Mouse (Mus musculus): ENCODE data around the gene Fat4. TPM values are rescaled to one million over a fixed set of nuclear protein-coding genes. Genes with fewer than 3 reads are reported as not detected.

The Fat4 gene
- total RNA-seq, 2 experiments from 2014 or later: 29.4 to 34.5 TPM

DNA sequence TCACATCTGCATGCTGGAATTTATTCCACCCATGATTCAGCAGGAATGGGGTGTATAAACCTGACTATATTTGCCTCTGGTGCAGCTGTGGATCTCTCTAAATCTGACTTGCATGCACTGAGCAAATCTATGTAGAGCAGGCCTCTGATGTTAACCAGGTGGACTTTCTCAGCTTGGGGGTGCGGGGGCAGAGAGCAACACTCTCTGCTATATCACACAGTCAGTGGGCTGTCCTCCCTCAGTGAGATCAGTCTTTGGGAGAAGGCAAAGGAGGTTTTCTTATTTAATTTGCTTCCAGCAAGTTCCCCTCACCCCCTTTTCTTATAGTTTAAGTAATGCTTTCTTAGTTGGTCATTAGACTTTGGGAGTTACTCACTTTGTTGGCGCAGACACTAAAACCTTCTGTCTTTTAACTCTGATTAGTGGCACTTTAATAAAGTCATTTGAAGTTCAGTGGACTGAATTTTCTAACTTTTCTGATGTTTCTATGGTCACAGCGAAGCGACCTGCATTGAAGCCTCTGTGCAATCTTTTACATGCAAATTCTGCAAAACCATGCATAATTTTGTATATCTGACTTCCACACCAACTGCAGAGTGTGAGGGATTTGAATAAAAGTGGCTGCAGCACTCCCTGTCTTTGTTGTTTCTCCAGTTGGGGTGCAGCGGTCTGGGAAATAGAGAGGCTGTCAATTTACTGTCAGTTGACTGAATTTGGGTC is 26.2 kb downstream of the Fat4 start:
- no peak overlapping the region for H3K27ac ChIP-seq
- no peak overlapping the region for H3K4me3 ChIP-seq
- no peak for DNase-seq (ENCODE audit: low spot score in 2 of 2)
- no peak for TF ChIP-seq CTCF (conservative IDR thresholded peaks at IDR 0.05)

DNA sequence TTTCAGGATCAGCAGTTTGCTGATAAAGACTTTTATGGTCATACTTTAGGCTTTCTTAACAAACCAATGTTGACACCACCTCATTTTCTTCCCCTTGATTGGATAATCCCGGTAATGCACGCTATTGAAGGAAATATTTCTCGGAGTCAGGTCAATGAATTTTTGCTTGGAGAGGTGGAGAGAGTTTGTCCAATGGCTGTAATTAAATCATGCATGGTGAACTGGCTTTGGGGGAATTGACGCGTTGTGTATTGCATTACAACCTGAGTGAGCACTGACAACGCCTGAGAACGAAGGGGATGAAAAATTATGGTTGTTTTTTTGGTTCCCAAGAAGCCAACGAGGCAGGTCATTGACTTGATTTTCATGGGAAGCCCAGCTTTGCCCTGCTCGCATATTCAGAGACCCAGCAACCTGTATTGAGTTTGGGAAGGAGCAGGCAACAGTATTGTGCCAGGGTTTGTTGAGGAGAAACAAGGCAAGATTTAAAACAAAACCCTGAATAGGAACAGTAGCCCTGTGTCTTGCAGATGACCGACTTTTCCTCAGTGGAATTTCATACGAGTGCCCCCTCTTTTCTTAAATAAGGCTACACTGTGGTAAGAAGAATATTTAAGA is 26.9 kb downstream of the Fat4 start:
- Histone ChIP-seq H3K27ac (no peak overlapping the region), H3K4me3 (no peak overlapping the region)
- TF ChIP-seq CTCF (conservative IDR thresholded peaks at IDR 0.05): no peak
- DNase-seq (ENCODE audit: low spot score in 2 of 2): no peak

DNA sequence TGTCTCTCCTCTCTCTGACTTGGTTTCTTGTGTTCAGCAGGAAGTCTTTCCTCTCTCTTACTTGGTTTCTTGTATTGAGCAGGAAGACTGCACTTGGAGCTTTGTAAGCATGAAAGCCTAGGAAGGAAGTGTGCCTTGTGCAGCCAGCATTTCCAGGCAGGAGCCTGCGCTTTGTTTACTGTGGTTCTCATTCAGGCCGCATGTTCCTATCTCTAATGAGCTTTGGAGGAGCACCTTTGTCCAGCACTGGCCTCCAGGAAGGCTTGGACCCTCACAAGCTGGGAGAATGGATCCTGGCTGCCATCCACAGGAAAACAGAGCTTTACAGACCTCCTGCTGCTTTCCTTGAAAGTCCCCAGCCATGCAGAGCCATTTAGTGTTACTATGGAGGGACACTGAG is 32.2 kb downstream of the Fat4 start:
- no peak for DNase-seq (ENCODE audit: low spot score in 2 of 2)

DNA sequence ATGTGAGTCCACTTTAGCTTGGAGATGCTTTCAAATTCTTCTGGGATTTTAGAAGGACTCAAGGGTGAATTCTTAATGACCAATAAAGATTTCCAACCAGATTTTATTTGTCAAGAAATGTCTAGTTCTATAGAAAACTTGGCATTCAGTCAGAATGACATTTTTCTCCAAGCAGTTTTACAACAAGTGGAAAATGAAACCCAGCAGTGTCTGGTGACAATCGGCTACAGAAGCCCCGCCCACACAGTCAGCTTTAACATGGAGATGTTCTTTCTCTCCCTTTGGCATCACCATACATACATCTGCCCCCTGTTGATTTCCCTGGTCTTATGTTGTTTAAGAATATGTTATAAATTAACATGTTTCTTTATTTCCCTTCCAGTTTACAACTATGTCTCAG is 34.3 kb downstream of the Fat4 start:
- no peak overlapping the region for H3K4me3 ChIP-seq
- H3K27ac ChIP-seq: no peak overlapping the region
- TF ChIP-seq CTCF (conservative IDR thresholded peaks at IDR 0.05): no peak
- DNase-seq (ENCODE audit: low spot score in 2 of 2): no peak

More for the DNA sequence above, 32.2 kb downstream of the Fat4 start:
- TF ChIP-seq CTCF (conservative IDR thresholded peaks at IDR 0.05): no peak
- Histone ChIP-seq H3K27ac (peak overlapping the region; percentile 48; the same call in 1 of the 2 replicates), H3K4me3 (no peak overlapping the region)

DNA sequence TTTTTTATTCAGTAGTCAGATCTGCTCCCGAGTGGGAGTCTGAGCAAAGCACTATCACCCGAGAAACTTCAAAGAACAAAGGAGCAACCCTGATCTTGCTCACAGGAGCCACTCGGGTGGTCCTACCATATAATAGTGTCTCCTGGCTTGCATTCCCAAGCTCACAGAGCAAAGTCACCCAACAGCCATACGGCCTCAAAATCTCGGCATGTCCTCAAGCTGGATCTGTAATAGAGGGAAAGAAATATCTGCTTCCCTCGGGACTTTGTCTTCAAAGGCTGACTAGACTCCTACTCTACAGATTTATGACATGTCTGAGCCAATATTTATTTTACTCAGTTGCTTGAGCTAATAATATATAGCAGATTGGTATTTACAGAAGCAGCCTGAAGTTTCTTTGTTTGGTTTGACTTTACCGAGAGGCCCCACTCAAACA is 36.5 kb downstream of the Fat4 start:
- Histone ChIP-seq H3K27ac (peak overlapping the region; percentile 39; the same call in 1 of the 2 replicates), H3K4me3 (no peak overlapping the region)
- DNase-seq (ENCODE audit: low spot score in 2 of 2): no peak
- TF ChIP-seq CTCF (conservative IDR thresholded peaks at IDR 0.05): no peak

DNA sequence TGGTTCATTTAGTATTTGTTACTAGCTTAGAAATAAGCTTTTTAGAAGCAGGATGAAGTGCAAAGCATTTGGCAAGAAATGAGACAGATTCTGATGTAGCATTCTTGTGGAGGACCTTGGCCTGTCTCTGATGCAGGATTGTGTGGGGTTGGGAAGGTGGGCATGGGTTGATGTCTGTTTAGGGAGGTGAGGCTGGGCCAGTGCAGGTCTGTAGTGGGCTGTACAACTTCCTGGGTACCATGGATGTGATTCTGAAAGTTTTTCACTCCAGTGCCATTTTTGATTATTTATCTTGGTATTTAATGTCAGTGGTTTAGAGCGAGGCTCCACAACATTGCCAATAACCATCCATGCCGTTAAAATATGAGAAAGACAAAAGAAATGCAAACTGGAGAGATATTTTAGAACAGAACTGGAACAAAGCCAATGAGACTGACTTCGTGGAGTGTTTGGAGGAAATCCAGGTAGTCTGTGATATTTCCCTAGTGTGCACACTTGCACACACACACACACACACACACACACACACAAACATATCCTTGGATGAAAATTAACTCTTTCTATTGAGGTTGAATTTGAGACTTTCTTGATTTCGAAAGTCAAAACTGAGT is 41.4 kb downstream of the Fat4 start:
- H3K4me3 ChIP-seq: no peak overlapping the region
- no peak for TF ChIP-seq CTCF (conservative IDR thresholded peaks at IDR 0.05)
- DNase-seq (ENCODE audit: low spot score in 2 of 2): no peak
- H3K27ac ChIP-seq: no peak overlapping the region

DNA sequence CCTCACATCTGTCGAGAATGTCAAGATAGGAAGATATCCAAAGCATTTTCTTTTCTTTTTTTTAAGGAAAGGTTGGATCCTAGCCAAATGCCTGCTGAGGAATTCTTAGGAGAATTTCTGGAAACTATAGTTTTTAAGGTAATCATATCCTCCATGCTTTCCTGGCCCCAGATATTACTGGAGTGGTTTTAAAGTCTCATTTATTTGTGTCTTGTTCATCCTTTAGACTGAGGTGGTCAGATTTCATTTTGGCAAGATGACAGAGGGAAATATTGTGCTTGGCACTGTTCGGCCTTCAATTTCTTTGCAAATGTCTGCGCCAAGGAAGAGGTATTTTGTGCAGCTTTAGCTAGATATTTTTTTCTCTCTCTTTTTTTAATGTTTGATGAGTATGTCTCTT is 42.0 kb downstream of the Fat4 start:
- no peak for TF ChIP-seq CTCF (conservative IDR thresholded peaks at IDR 0.05)
- H3K4me3 ChIP-seq: no peak overlapping the region
- DNase-seq (ENCODE audit: low spot score in 2 of 2): no peak

DNA sequence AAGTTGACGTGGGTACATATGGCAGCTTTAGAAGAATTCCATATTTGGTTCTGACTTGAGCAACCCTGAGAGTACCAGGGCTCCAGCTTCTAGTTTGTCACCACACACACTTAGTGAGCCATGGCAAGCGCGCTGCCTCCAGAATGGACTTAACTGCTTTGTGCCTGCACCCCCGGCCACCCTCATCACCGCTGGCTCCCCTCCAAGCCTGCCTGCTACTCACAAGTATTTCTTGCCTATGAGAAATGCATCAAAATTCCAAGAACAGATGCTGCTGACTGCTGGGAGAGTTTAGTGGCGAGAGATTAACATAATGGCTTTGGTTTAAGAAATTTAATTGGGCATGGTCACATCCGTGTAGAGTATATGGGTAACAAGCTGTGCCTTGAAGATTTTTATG is 48.0 kb downstream of the Fat4 start:
- H3K4me3 ChIP-seq: peak overlapping the region; percentile 8; the same call in 1 of the 2 replicates
- DNase-seq (ENCODE audit: low spot score in 2 of 2): no peak
- no peak for TF ChIP-seq CTCF (conservative IDR thresholded peaks at IDR 0.05)
- H3K27ac ChIP-seq: peak overlapping the region; percentile 19; the same call in 1 of the 2 replicates

More for the DNA sequence above, 42.0 kb downstream of the Fat4 start:
- H3K27ac ChIP-seq: no peak overlapping the region

DNA sequence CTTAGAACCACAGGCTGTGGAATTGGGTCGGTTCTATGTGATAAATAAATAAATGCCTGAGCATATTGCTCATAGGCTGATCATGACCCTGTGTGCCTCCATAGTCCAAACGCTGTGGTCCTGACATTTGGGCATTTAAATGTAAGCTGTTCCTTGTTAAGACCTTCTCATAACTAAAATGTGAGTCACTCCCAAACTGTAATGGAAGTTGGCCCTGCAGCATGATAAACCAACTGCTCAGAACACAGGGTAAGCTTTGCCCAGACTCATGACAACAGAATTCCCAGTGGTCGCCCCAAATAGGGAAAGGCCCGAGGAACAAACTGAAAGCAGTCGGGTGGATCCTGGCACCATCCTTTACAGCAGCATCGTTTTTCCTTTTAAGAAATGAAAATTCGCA is 49.7 kb downstream of the Fat4 start:
- no peak for TF ChIP-seq CTCF (conservative IDR thresholded peaks at IDR 0.05)
- Histone ChIP-seq H3K27ac (no peak overlapping the region), H3K4me3 (no peak overlapping the region)
- no peak for DNase-seq (ENCODE audit: low spot score in 2 of 2)

DNA sequence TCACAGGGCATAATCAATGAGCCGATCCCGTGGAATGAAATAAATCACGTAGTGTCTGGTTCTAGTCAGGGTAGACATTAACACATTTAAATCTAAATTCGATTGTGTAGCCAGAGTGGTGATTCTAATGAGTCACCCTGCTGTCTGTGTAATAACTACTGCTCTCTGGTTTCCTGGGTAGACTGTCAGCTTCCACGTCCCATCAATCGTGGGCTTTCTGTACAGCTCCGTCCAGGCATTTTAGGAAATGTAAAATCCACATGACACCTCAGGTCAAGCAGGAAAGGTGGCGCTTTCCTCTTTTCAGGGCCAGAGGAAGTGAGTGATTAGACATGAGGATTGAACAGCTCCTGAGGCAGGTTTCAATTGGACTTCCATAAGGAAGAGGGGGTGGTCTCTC is 50.4 kb downstream of the Fat4 start:
- TF ChIP-seq CTCF (conservative IDR thresholded peaks at IDR 0.05): no peak

DNA sequence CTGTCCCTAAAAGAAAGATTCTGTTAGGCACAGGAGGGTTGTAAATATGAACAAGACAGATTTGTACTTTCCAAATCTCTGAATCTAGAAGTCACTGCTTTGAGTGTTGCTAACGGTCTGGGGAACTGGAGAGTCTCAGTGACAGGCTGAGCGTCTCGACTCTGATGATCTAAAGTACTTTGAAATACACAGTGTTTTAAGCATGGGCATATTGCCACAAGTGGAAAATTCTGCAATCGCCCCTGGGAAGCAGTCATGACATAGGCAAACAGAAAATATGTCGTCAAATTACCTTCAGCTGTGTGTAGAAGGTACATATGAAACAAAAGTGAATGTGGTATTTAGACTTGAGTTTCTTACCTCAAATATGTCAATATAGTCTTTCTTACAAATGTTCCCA is 51.4 kb downstream of the Fat4 start:
- DNase-seq (ENCODE audit: low spot score in 2 of 2): no peak
- no peak overlapping the region for H3K4me3 ChIP-seq
- no peak overlapping the region for H3K27ac ChIP-seq
- TF ChIP-seq CTCF (conservative IDR thresholded peaks at IDR 0.05): no peak

More for the DNA sequence above, 50.4 kb downstream of the Fat4 start:
- no peak for DNase-seq (ENCODE audit: low spot score in 2 of 2)
- Histone ChIP-seq H3K4me3 (no peak overlapping the region), H3K27ac (no peak overlapping the region)

DNA sequence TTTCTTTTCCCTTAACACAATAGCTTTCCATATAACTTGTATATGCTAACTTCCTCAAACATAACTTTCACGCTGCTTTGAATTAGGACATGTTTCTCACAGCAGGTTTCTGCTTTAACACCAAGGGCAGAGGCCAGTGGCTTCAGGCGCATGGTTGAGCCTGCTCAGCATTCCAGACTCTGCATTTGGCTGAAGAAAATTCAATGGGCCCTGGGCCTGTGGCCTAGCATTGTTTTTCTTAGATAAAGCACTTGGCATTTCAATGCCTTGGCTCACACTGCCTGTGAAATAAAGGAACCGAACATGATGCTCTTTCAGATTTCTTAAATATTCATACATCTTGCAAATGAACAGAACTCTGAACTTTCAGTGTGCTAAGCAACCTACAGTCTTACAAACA is 52.8 kb downstream of the Fat4 start:
- DNase-seq (ENCODE audit: low spot score in 2 of 2): no peak
- H3K27ac ChIP-seq: no peak overlapping the region
- no peak overlapping the region for H3K4me3 ChIP-seq
- TF ChIP-seq CTCF (conservative IDR thresholded peaks at IDR 0.05): no peak

DNA sequence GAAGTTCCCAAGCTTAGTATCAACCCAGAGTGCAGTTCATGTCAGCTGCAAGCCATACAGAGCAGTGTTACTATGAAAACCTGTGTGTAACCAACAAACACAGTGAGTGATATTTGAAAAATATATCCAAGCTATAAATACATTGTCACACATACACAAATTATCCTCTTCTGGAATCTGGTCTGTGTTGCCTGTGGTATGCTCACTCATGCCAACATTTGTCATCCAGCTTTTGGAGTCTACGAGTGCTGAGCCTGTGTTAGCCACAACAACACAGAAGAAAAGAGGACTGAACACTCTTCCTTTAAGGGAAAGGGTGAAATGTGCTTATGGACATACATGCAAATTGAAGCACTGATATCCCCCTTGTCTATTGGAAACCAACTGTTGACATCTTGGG is 53.6 kb downstream of the Fat4 start:
- Histone ChIP-seq H3K4me3 (no peak overlapping the region), H3K27ac (no peak overlapping the region)
- TF ChIP-seq CTCF (conservative IDR thresholded peaks at IDR 0.05): no peak
- DNase-seq (ENCODE audit: low spot score in 2 of 2): no peak

All from layer of hippocampus, adult 2 months (tissue).